ENCODE assay signal across 23 mouse cellular contexts in genomic region chr10:118130016-118130415, GRCm38 (mm10).
"Had no signal": no experiment of that assay in that cellular context is flagged by ENCODE, and none has a peak within 500 bp of the region (broad histone marks: within the 10 kb centered on the region; RNA-seq: fewer than 3 reads in every experiment).

No protein-coding gene starts in this region.

- H3K9ac ChIP-seq: heart, embryonic 12.5 days; hindbrain, embryonic 12.5 days; hindbrain, embryonic 14.5 days; intestine, embryonic 15.5 days; limb, embryonic 15.5 days; liver, embryonic 13.5 days; liver, embryonic 15.5 days had no signal

- H3K36me3 ChIP-seq: heart, embryonic 10.5 days; heart, embryonic 12.5 days; hindbrain, embryonic 10.5 days; hindbrain, embryonic 12.5 days; intestine, embryonic 15.5 days; limb, embryonic 13.5 days; limb, embryonic 15.5 days; liver, embryonic 13.5 days; liver, embryonic 15.5 days had no signal

- DNase-seq: gastrocnemius, adult 2 months; gastrocnemius, postnatal 10 days; gastrocnemius, postnatal 25 days; heart, postnatal 10 days; heart, postnatal 4 days; kidney, adult 18-20 months; kidney, adult 8-10 months; kidney, postnatal 10 days; kidney, postnatal 25 days; layer of hippocampus, adult 9-11 months; layer of hippocampus, postnatal 36 days; left cerebral cortex, postnatal 4 days; liver, embryonic 13.5 days had no signal

- H3K4me1 ChIP-seq: heart, embryonic 10.5 days; heart, embryonic 12.5 days; hindbrain, embryonic 10.5 days; hindbrain, embryonic 12.5 days; intestine, embryonic 15.5 days; limb, embryonic 13.5 days; limb, embryonic 15.5 days; liver, embryonic 13.5 days; liver, embryonic 15.5 days had no signal

- H3K9me3 ChIP-seq: heart, embryonic 10.5 days; heart, embryonic 12.5 days; hindbrain, embryonic 10.5 days; hindbrain, embryonic 12.5 days; intestine, embryonic 15.5 days; limb, embryonic 13.5 days; limb, embryonic 15.5 days; liver, embryonic 13.5 days; liver, embryonic 15.5 days had no signal

- H3K27ac ChIP-seq: gastrocnemius, adult 2 months; heart, embryonic 10.5 days; hindbrain, embryonic 10.5 days; hindbrain, embryonic 12.5 days; hindbrain, embryonic 14.5 days; intestine, embryonic 15.5 days; limb, embryonic 13.5 days; limb, embryonic 15.5 days; liver, embryonic 13.5 days; liver, embryonic 15.5 days had no signal

- H3K4me3 ChIP-seq: gastrocnemius, adult 2 months; heart, embryonic 12.5 days; hindbrain, embryonic 10.5 days; hindbrain, embryonic 12.5 days; intestine, embryonic 15.5 days; limb, embryonic 13.5 days; limb, embryonic 15.5 days; liver, embryonic 13.5 days; liver, embryonic 15.5 days had no signal

- H3K4me2 ChIP-seq: hindbrain, embryonic 12.5 days; hindbrain, embryonic 14.5 days; intestine, embryonic 15.5 days; limb, embryonic 13.5 days; limb, embryonic 15.5 days; liver, embryonic 11.5 days; liver, embryonic 13.5 days; liver, embryonic 15.5 days had no signal
